Mouse (Mus musculus) embryonic fibroblast, embryonic 13.5 days (primary cell): ENCODE measurements at regions not wholly inside any gene's neighbourhood (a gene's known extent, or its start where the extent isn't known, plus 50 kb on each side); places are given as distances from the start of the nearest gene placed in this dataset.

Experiments used
- CTCF ChIP-seq: IDR thresholded peaks from 2 replicates; pipeline ENCODE4 v1.5.1; 2011; ENCODE audit warnings: mild to moderate bottlenecking, control low read depth, low read length, moderate library complexity, borderline replicate concordance; ENCODE audit not compliant: insufficient read depth
- POLR2A ChIP-seq: IDR thresholded peaks from 2 replicates; pipeline ENCODE4 v1.6.1; 2011; ENCODE audit warnings: low read depth, mild to moderate bottlenecking, control low read depth, low read length, moderate library complexity

DNA sequence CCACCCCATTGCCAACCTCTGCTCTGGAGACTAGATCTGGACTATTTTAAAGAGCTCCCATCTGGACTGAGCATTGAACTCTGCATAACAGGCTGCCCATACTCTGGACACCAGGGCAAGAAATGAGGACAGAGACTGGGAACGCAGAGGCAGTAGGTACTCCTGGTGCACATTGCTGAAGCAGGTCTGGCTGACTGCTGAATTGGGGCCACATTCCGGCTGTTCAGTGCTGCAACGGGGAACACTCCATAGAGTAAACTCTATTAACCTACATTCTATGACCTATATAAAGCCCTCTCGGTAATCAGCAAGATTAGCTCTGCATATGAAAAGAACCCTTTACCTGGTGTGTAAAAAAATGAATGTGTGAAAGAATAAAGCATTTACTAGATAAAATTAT, 128.1 kb upstream of the Car8 start:
- no peak for TF ChIP-seq CTCF
- no peak for TF ChIP-seq POLR2A
